Mouse (Mus musculus): ENCODE data around the gene Hepacam2. TPM values are rescaled to one million over a fixed set of nuclear protein-coding genes. Genes with fewer than 3 reads are reported as not detected.
"Not testable (repeated sequence)": the region's sequence is repeated elsewhere in the genome, so short reads cannot be mapped to it uniquely, and the experiment has no call there.

The Hepacam2 gene
- polyA plus RNA-seq (2016; fragmentation: Nextera tagmentation; extraction: Ambion mirVana), result 0.11 and 0.24 TPM in 2 replicates

DNA sequence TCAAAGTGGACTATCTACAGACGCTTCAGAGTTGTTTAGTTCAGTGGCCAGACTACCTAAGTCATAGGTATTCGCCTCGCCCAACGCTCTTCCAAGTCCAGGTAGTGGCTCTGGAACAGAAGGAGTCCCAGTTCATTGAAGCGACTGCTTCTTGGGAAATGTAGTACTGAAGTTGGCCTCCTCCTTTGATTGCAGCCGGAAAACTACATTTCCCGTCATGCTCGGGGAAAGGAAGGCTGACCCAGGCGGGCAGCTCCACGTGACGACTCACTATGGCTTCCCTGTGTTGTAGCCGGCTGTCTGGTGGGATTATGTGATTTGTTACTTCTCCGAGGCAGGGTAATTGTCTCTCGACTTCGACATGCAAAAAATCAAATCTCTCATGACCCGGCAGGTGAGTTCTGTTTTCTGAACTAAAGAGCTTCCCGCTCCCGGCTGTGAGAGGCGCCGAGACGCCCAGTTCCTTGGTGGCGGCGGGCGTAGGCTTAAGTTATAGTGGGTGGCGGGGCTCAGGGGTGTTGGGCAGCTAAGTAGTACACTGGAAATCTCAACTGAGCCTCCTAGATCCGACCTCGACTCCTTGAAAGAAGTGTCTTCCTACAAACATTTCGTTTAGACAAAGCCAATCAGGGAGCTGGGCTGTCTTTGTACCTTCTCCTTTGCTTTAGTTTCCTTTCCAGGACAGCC lies at the start of gene Hepacam2, which contains the start of gene Vps50:
Gene Hepacam2 (minus strand): TSS at position 137 of the 687 bp plus-strand sequence.
Gene Vps50 (plus strand): TSS at position 221 of the 687 bp plus-strand sequence.
- under 1% methylated on average over 28 of the region's 28 CpGs for WGBS
- Histone ChIP-seq H3K27ac (no peak within 1 kb of the TSS), H3K9ac (peak within 1 kb of the TSS; percentile 62), H3K9me3 (no peaks in the 10 kb centered on the region), H3K4me3 (peak within 1 kb of the TSS; percentile 84), H3K4me1 (0 out of 2 replicates have a peak, but pooled peaks cover 3% of the 10 kb centered on the region), H3K27me3 (no peaks in the 10 kb centered on the region), H3K4me2 (replicated peaks) (peak within 1 kb of the TSS; percentile 93), H3K36me3 (no peaks in the 10 kb centered on the region)
- peak; percentile 96 for ATAC-seq (ENCODE audit: insufficient number of reproducible peaks, insufficient read depth, low FRiP score, low TSS enrichment)

GRCm38 (mm10) chr6:3544970-3545369 lies 46.9 kb upstream of the Hepacam2 start:
- 48% methylated on average over 1 of the region's 1 CpGs for WGBS
- H3K4me3 ChIP-seq, result no peak overlapping the region

GRCm38 (mm10) chr6:3543862-3544261 lies 45.8 kb upstream of the Hepacam2 start:
- H3K9me3 ChIP-seq, result no peaks in the 10 kb centered on the region
- H3K9ac ChIP-seq, result no peak overlapping the region
- H3K4me2 ChIP-seq (replicated peaks), result no peak overlapping the region
- no peak overlapping the region for H3K4me3 ChIP-seq
- 88% methylated on average over 4 of the region's 4 CpGs for WGBS
- no peaks in the 10 kb centered on the region for H3K36me3 ChIP-seq
- H3K27ac ChIP-seq, result no peak overlapping the region
- no peaks in the 10 kb centered on the region for H3K4me1 ChIP-seq
- no peak for ATAC-seq (ENCODE audit: insufficient number of reproducible peaks, insufficient read depth, low FRiP score, low TSS enrichment)
- no peaks in the 10 kb centered on the region for H3K27me3 ChIP-seq

More at GRCm38 (mm10) chr6:3544970-3545369, 46.9 kb upstream of the Hepacam2 start:
- Histone ChIP-seq H3K4me2 (replicated peaks) (no peak overlapping the region), H3K9ac (no peak overlapping the region), H3K27me3 (no peaks in the 10 kb centered on the region), H3K36me3 (no peaks in the 10 kb centered on the region), H3K4me1 (no peaks in the 10 kb centered on the region), H3K9me3 (no peaks in the 10 kb centered on the region), H3K27ac (no peak overlapping the region)
- ATAC-seq (ENCODE audit: insufficient number of reproducible peaks, insufficient read depth, low FRiP score, low TSS enrichment), result no peak

DNA sequence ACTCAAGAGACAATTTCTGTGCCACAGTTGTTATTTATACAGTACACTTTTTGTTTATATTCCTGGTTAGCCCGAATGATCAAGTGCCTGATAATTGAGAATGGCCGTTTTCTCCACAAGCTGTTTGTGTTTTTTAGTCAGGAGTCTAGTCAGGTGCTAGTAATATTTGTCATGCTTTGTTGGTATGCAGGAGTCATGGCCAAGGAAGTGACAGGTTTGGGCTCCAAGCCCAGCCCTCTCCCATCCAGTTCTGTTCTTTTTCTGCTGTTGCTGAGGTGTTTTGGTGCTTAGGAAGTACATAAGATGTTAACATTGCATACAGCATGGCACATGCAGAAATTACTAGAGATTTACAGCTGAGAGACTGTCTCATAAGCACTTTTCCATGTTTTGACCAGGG lies 41.4 kb upstream of the Hepacam2 start:
- 76% methylated on average over 2 of the region's 2 CpGs for WGBS
- H3K4me1 ChIP-seq, result no peaks in the 10 kb centered on the region
- H3K27ac ChIP-seq, result no peak overlapping the region

GRCm38 (mm10) chr6:3536048-3536447 lies 38.0 kb upstream of the Hepacam2 start:
- no peaks in the 10 kb centered on the region for H3K9me3 ChIP-seq
- 71% methylated on average over 1 of the region's 1 CpGs for WGBS
- no peaks in the 10 kb centered on the region for H3K4me1 ChIP-seq
- no peak overlapping the region for H3K9ac ChIP-seq
- ATAC-seq (ENCODE audit: insufficient number of reproducible peaks, insufficient read depth, low FRiP score, low TSS enrichment), result no peak
- H3K27me3 ChIP-seq, result no peaks in the 10 kb centered on the region
- H3K27ac ChIP-seq, result no peak overlapping the region
- no peak overlapping the region for H3K4me2 ChIP-seq (replicated peaks)
- no peaks in the 10 kb centered on the region for H3K36me3 ChIP-seq
- no peak overlapping the region for H3K4me3 ChIP-seq

More for the DNA sequence above, 41.4 kb upstream of the Hepacam2 start:
- H3K36me3 ChIP-seq, result no peaks in the 10 kb centered on the region
- no peaks in the 10 kb centered on the region for H3K9me3 ChIP-seq
- no peak overlapping the region for H3K4me3 ChIP-seq
- H3K4me2 ChIP-seq (replicated peaks), result no peak overlapping the region
- ATAC-seq (ENCODE audit: insufficient number of reproducible peaks, insufficient read depth, low FRiP score, low TSS enrichment), result no peak
- no peaks in the 10 kb centered on the region for H3K27me3 ChIP-seq
- no peak overlapping the region for H3K9ac ChIP-seq

GRCm38 (mm10) chr6:3531445-3531844 lies 33.3 kb upstream of the Hepacam2 start:
- H3K9ac ChIP-seq, result no peak overlapping the region
- no peaks in the 10 kb centered on the region for H3K4me1 ChIP-seq
- no peak for ATAC-seq (ENCODE audit: insufficient number of reproducible peaks, insufficient read depth, low FRiP score, low TSS enrichment)
- no peaks in the 10 kb centered on the region for H3K9me3 ChIP-seq
- H3K4me2 ChIP-seq (replicated peaks), result no peak overlapping the region
- H3K27me3 ChIP-seq, result no peaks in the 10 kb centered on the region
- no peaks in the 10 kb centered on the region for H3K36me3 ChIP-seq
- H3K4me3 ChIP-seq, result no peak overlapping the region
- WGBS, result 69% methylated on average over 5 of the region's 5 CpGs
- H3K27ac ChIP-seq, result no peak overlapping the region

DNA sequence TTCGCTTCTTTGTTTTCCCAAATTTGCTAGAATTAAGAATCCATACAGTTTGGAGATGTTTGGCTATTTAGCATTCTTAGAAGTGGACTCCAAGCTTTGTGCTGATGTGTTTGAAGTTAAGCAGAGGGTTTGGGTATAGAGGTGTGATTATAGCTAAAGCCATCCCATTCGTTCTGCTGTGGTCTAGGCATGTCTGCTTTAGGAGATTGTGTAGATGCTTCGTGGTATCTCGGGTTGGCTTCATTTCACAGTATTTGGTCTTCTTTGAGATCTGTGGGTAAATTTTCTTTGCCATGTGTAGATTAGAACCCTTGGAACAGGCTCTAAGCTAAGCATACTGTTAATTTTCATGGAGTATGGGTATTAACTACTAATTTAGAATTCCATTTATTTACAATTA lies 30.1 kb upstream of the Hepacam2 start:
- H3K4me2 ChIP-seq (replicated peaks), result no peak overlapping the region
- WGBS, result 92% methylated on average over 4 of the region's 4 CpGs
- no peak overlapping the region for H3K4me3 ChIP-seq

DNA sequence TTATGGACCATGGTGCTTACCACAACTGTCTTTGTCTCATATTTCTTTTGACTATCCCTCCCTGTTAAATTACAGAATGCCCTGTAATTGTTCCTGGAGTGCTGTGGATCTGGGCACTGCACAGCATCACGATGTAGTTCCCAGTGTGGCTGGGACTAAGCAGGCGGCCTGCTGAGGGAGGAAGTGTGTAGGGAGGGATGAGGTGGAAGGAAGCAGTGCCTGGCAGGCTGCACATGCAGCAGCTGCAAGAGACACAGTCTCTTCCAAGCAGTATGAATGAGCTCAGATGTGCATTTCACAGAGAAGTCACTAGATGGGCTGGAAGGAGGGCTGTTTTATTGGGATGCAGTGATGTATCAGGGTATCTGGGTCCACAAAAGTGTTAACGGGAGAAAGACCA lies 14.5 kb upstream of the Hepacam2 start:
- 49% methylated on average over 3 of the region's 3 CpGs for WGBS
- no peaks in the 10 kb centered on the region for H3K9me3 ChIP-seq

More for the DNA sequence above, 30.1 kb upstream of the Hepacam2 start:
- Histone ChIP-seq H3K9ac (no peak overlapping the region), H3K27me3 (no peaks in the 10 kb centered on the region), H3K4me1 (no peaks in the 10 kb centered on the region), H3K27ac (no peak overlapping the region), H3K36me3 (no peaks in the 10 kb centered on the region), H3K9me3 (no peaks in the 10 kb centered on the region)
- ATAC-seq (ENCODE audit: insufficient number of reproducible peaks, insufficient read depth, low FRiP score, low TSS enrichment), result no peak

GRCm38 (mm10) chr6:3511612-3512011 lies 13.5 kb upstream of the Hepacam2 start:
- 53% methylated on average over 11 of the region's 11 CpGs for WGBS
- no peak for ATAC-seq (ENCODE audit: insufficient number of reproducible peaks, insufficient read depth, low FRiP score, low TSS enrichment)

More for the DNA sequence above, 14.5 kb upstream of the Hepacam2 start:
- Histone ChIP-seq H3K27ac (no peak overlapping the region), H3K9ac (no peak overlapping the region), H3K4me3 (no peak overlapping the region), H3K4me2 (replicated peaks) (no peak overlapping the region), H3K27me3 (no peaks in the 10 kb centered on the region), H3K4me1 (peaks cover 5% of the 10 kb centered on the region), H3K36me3 (0 out of 2 replicates have a peak, but pooled peaks cover 4% of the 10 kb centered on the region)
- ATAC-seq (ENCODE audit: insufficient number of reproducible peaks, insufficient read depth, low FRiP score, low TSS enrichment), result no peak

GRCm38 (mm10) chr6:3511116-3511515 lies 13.0 kb upstream of the Hepacam2 start:
- 81% methylated on average over 10 of the region's 10 CpGs for WGBS
- Histone ChIP-seq H3K4me2 (replicated peaks) (no peak overlapping the region), H3K27ac (no peak overlapping the region), H3K4me3 (no peak overlapping the region), H3K9me3 (no peaks in the 10 kb centered on the region), H3K4me1 (peaks cover 5% of the 10 kb centered on the region), H3K9ac (no peak overlapping the region), H3K27me3 (no peaks in the 10 kb centered on the region), H3K36me3 (no peaks in the 10 kb centered on the region)
- ATAC-seq (ENCODE audit: insufficient number of reproducible peaks, insufficient read depth, low FRiP score, low TSS enrichment), result no peak

More at GRCm38 (mm10) chr6:3511612-3512011, 13.5 kb upstream of the Hepacam2 start:
- Histone ChIP-seq H3K4me2 (replicated peaks) (no peak overlapping the region), H3K27me3 (no peaks in the 10 kb centered on the region), H3K9me3 (no peaks in the 10 kb centered on the region), H3K4me1 (peaks cover 5% of the 10 kb centered on the region), H3K9ac (no peak overlapping the region), H3K4me3 (no peak overlapping the region), H3K27ac (0 out of 2 replicates have a peak overlapping the region, but pooled peaks have one; percentile 30), H3K36me3 (no peaks in the 10 kb centered on the region)

- no peak overlapping the region for H3K9ac ChIP-seq
- 19% methylated on average over 2 of the region's 2 CpGs for WGBS
- no peak overlapping the region for H3K4me2 ChIP-seq (replicated peaks)
- peaks cover 5% of the 10 kb centered on the region for H3K4me1 ChIP-seq
- no peak overlapping the region for H3K27ac ChIP-seq
- no peaks in the 10 kb centered on the region for H3K27me3 ChIP-seq
- no peak for ATAC-seq (ENCODE audit: insufficient number of reproducible peaks, insufficient read depth, low FRiP score, low TSS enrichment)
- no peak overlapping the region for H3K4me3 ChIP-seq
- no peaks in the 10 kb centered on the region for H3K9me3 ChIP-seq
- H3K36me3 ChIP-seq, result no peaks in the 10 kb centered on the region
Measured at GRCm38 (mm10) chr6:3509782-3510181, 11.7 kb upstream of the Hepacam2 start.

GRCm38 (mm10) chr6:3508151-3508550 lies 10.1 kb upstream of the Hepacam2 start:
- not testable (repeated sequence) for H3K9ac ChIP-seq; H3K4me2 ChIP-seq (replicated peaks); H3K36me3 ChIP-seq; H3K9me3 ChIP-seq; H3K27me3 ChIP-seq; H3K27ac ChIP-seq; H3K4me1 ChIP-seq; ATAC-seq (ENCODE audit: insufficient number of reproducible peaks, insufficient read depth, low FRiP score, low TSS enrichment); H3K4me3 ChIP-seq
- 91% methylated on average over 2 of the region's 2 CpGs for WGBS

All from embryonic facial prominence, embryonic 12.5 days (tissue).